Mouse (Mus musculus) layer of hippocampus, adult 18-20 months (tissue): Measurements from ENCODE around the gene Tsc1. TPM values are rescaled to one million over a fixed set of nuclear protein-coding genes. Genes with fewer than 3 reads are reported as not detected.
A peak's percentile ranks its signal among the peaks of the same experiment; 100 is the strongest.

Experiments used
- DNase-seq, 2 experiments: peaks; one replicate each; pipeline ENCODE4 v3.0.0; 2022; ENCODE audit warnings: low spot score in 2 of 2
- total RNA-seq, 2 experiments: library from RNA; stranded (reverse); gene quantifications; 2 replicates each; pipeline ENCODE4 v1.2.3; 2021

Gene Tsc1
- total RNA-seq, 2 experiments from 2014 or later, result 44.7 to 46.0 TPM

GRCm38 (mm10) chr2:28613599-28613998 is 27.4 kb upstream of the Tsc1 start:
- no peak for DNase-seq

- no peak for DNase-seq
These were observed 24.7 kb upstream of the Tsc1 start for GRCm38 (mm10) chr2:28616358-28616757.

GRCm38 (mm10) chr2:28616874-28617273 is 24.2 kb upstream of the Tsc1 start:
- no peak for DNase-seq

GRCm38 (mm10) chr2:28617498-28618486 is 23.2 kb upstream of the Tsc1 start:
- DNase-seq, result no peak

- no peak for DNase-seq
These were observed 22.2 kb upstream of the Tsc1 start for GRCm38 (mm10) chr2:28618777-28619336.

GRCm38 (mm10) chr2:28619369-28619768 is 21.7 kb upstream of the Tsc1 start:
- DNase-seq, result no peak

GRCm38 (mm10) chr2:28620522-28620921 is 20.5 kb upstream of the Tsc1 start:
- no peak for DNase-seq

- DNase-seq, result no peak
These were observed 19.9 kb upstream of the Tsc1 start for GRCm38 (mm10) chr2:28621111-28621510.

- no peak for DNase-seq
These were observed 19.3 kb upstream of the Tsc1 start, which contains the start of gene Gfi1b for GRCm38 (mm10) chr2:28621664-28622171. Gene Gfi1b, minus strand, starts transcription at chr2:28621982.

GRCm38 (mm10) chr2:28622521-28623124 is 18.4 kb upstream of the Tsc1 start:
- DNase-seq, result no peak

- no peak for DNase-seq
These were observed 16.2 kb upstream of the Tsc1 start for GRCm38 (mm10) chr2:28624870-28625269.

GRCm38 (mm10) chr2:28626038-28626437 is 15.0 kb upstream of the Tsc1 start:
- no peak for DNase-seq

GRCm38 (mm10) chr2:28628053-28628452 is 13.0 kb upstream of the Tsc1 start:
- DNase-seq, result peak in 1 of 2 experiments; percentile 19

- no peak for DNase-seq
These were observed 11.1 kb upstream of the Tsc1 start for GRCm38 (mm10) chr2:28629911-28630381.

- DNase-seq, result no peak
These were observed 8.4 kb upstream of the Tsc1 start for GRCm38 (mm10) chr2:28632626-28633025.

GRCm38 (mm10) chr2:28633136-28633535 is 7.9 kb upstream of the Tsc1 start:
- no peak for DNase-seq

GRCm38 (mm10) chr2:28635199-28635598 is 5.8 kb upstream of the Tsc1 start:
- DNase-seq, result no peak

- DNase-seq, result no peak
These were observed 3.8 kb upstream of the Tsc1 start for GRCm38 (mm10) chr2:28637106-28637845.

GRCm38 (mm10) chr2:28638352-28638751 is 2.7 kb upstream of the Tsc1 start:
- DNase-seq, result no peak

GRCm38 (mm10) chr2:28638886-28639285 is 2.1 kb upstream of the Tsc1 start:
- DNase-seq, result no peak

- peak in 1 of 2 experiments; percentile 16 for DNase-seq
These were observed 1.2 kb upstream of the Tsc1 start for GRCm38 (mm10) chr2:28639794-28640193.
